Mouse (Mus musculus): ENCODE data around the gene Efcab11.

Gene Efcab11

DNA sequence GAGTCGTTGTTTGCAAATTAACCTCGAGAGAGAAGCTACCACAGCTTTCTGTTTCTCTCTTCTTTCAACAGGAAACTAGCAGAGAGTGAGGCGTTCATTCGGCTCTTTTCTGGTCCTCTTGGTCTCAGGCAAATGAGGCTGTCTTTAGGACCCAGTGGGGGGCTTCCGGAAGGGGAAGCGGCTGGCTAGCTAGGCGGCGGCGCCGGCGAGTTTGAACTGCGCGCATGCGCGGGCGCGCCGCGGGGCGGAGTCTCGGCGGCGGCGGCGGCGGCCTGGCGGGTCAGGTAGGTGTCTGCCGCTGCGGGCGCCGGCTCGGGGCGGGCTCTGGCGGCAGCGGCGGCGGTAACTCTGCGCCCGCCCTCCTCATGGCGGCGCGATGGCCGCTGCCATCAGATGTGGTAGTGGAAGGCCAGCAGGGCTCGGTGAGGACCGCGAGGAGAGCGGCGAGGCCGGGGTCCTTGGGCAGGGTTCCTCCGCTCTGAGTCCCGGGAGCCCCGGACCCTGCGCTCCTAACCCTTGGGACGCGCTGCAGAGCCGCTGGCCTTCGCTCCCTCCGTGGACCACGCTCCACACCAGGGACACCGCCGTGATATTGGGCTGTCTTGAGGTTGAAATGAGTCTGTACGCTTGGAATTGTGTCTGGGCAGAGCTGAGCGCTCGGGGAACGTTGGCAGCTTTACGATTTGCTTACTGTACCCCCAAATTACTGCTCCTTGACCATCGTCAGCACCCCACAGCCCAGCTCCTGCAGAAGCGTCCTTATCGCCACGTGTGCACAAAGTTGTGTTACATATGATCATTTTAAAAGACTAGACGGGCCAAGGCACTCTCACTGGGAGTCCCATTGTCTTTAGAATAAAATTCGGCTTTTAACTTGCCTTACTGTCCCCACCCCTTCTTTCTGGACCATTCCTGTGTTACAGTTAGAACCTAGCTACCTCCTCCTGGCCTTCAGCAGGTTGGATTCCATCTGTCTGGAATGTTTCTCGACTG lies at the start of gene Efcab11, which contains the start of gene Tdp1:
TSS of gene Efcab11 (minus strand) at position 171 of the 993 bp plus-strand sequence.
TSS of gene Tdp1 (plus strand) at position 249 of the 993 bp plus-strand sequence.
- DNase-seq: peak; percentile 93

DNA sequence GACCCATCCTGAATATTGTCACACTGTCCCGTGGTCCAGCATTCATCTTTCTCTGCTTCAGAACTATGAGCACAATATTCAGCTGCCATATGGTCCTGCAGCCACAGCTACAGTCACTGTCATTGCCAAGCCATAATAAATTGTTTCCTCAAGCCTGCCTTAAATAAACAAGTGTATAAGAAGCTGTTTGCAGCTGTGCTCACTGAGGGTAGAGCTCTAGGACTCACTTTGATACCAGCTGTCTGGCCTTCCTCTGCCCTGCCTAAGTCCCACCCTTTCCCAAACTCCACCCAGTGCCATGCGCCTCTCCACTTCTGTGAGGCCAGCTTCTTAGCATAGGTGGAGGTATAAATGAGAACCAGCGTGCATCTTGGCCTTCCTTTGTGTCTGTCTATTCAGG lies 49.4 kb upstream of the Efcab11 start:
- DNase-seq: no peak

DNA sequence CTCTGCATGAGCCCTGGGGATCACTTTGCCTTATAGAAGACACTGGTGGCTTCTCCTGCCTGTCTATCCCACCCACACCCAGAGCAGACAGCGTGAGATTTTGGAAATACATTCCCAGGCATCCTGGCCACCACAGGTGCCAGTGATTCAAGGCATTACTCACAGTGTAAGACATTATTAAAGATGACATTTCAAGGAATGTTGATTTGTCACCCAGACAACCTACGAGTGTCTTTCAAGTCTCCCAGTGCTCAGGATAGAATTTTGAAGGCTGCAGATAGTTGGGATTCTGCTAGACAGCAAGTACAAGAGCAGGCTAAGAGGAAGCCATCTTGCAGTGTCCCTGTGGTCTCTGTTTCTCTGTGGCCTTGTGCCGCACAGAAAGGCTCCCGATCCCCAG lies 48.0 kb upstream of the Efcab11 start:
- DNase-seq: no peak

DNA sequence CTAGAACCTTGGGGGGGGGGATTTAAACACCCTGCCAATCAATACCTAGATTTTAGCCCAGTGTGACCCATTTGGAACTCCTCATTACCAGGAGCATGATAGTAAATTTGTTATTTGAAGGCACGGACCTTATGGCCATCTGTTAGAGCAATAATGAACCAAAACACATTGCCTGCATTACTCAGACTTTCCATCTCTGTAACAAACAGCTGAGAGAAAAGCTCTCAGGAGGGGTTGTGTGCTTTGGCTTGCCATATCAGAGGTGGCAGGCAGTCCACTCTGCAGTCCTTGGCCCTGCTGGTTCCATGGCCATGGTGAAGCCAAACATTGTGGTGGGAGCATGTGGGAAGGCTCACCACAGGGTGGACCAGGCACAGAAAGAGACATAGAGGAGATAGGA lies 44.9 kb upstream of the Efcab11 start:
- DNase-seq: no peak

DNA sequence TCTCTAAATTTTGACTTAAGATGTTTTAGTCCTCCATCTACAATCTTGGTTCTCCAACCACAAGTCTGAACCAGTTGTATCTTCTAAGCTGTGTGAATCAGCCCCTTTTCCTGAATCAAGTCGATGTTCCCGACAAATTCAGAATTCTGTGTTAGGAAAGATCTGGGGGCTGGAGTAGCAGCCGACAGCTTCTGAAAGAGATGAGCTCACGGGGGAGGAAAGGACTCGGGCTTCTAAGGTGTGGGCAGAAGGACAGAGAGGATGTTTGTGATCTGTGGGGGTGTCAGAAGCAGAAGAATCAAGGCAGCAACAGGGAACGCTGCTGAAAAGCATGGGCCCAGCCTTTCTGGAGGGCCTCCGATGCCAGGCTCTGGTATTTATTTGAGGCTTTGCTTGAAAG lies 44.1 kb upstream of the Efcab11 start:
- no peak for DNase-seq

DNA sequence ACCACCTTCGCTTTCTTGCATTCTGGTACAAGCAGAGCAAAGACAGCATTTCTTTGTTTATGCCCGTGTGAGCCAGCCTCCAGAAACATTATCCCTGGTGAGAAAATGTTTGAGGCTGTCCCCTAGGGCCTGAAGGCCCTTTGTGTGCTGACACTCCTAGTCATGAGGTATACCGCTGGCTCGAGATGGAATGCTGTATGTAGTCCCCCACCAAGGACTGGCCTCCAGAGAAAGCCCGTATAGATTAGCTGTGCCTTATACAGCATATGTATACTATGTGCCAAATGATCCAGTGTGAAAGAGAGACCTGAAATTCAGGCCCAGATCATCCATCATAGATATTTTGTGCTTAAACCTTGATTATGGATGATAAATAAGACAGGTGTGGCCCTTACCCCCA lies 39.5 kb upstream of the Efcab11 start:
- DNase-seq: no peak

DNA sequence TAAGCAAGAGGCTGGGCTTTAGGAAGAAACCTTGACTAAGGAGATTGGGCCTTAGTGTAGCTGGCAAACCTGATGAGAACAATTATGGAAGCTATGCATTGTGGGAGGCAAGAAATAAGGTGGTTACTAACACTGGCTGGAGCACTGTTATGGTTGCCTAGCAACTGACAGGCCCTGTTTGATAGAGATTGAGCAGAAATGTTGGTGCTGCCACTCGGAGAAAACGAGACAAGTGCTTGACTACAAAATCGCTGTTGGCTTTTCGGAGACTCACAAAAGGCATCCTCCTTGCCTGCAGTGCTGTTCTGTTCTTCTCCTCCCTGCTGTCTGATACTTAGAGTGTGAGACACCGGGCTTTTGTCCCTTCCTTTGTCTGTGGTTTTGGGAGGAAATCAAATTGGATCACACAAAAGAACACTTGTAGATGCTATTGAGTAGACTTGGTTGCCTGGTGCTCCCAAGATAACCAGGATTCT lies 38.9 kb upstream of the Efcab11 start:
- DNase-seq: no peak

DNA sequence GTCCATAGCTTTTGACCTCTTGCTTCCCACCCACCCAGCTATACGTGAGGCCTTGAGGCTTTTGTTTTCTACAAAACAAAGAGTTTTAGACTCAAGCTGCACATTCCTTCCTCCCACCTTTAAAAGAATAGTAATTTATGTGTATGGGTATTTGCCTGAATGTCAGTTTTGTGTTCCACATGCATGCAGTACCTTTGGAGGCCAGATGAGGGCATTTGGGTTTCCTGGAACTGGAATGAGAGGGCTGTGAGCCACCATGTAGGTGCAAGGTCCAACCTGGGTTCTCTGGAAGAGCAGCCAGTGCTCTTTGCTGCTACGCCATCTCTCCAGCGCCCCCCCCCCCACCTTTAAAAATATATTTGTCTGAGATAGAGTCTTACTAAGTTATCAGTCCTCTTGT lies 36.8 kb upstream of the Efcab11 start:
- peak; percentile 33 for DNase-seq

DNA sequence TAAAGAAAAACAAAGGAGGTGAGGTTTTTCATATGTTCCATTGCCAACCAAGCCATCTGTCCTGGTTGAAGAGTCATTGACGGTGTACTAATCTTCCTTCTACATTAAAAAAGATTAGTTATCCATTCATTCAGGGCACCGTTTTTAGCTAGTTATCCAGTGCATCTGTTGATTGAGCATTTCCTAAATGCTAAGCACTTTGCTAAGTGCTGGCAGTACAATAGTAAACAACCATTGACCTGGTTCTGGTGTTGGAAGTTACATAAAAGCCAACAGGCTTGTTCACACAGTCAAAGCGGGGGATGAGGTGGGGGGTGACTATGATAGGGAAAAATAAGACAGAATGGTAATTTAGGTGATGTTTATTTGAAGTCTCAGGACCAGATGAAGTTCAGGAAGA lies 35.4 kb upstream of the Efcab11 start:
- DNase-seq: peak; percentile 67

DNA sequence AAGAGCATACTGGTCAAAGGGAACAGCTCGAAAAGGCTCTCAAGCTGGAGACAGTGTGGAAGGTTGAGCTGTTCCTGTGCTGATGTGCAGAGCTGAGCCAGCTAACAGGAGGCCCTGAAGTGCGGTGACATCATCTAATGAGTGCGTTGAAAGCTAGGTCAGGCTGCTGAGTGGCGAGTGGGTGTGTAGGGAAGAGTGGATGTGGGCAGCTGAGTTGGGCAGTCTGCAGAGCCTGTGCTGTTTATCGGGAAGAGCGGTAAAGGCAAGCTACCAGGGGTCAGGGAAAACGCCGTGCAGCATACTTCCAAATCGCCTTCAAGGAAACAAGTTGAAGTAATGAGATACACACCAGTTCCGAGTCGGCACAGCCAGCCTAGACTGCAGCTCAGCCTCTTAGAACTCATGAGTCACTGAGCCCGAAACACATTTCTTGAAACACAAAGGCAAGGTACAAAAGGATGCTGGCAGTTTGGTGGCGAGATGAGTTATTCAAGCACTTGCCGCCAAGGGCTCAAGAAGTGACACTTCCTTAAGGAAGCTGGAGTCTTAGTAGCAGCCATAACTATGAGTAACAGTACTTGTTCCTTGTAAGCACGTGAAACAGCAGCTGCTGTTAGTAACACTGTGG lies 33.7 kb upstream of the Efcab11 start:
- DNase-seq: no peak

DNA sequence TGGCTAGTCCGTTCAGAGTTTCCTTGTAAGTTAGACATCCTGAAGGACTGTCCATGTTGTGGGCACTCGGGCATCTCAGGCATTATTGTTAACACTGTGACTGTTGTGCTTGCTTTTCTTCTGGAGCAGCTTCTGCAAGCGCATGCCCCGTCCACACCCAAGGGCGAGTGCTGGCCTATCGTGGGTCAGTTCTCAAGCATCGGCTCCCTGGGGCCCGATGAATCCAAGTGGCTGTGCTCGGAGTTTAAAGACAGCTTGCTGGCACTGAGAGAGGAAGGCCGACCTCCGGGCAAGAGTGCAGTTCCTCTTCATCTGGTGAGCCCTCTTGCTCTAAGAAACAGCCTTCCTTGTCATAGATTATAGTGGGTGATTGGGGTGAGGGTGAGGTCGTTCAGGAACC lies 27.2 kb upstream of the Efcab11 start:
- peak; percentile 40 for DNase-seq

DNA sequence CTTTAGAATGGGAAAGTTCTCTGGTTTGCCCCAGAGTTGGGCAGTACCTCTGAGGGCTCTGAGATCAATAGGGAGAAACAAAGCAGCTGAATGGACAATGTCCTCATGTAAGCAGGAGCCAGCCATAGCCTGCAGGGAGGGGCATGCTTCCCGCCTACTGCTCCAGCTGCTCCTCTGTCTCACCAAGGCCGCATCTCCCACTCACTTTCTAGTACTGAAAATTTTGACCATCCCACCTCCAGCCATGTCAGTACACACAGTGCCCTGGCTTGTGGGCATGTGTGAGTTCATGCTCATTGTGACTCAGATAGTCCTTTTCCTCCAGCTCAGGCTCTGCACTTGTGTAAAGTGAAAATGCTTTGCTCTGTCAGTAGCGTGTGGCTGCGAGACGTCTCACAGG lies 20.3 kb upstream of the Efcab11 start:
- DNase-seq: no peak

DNA sequence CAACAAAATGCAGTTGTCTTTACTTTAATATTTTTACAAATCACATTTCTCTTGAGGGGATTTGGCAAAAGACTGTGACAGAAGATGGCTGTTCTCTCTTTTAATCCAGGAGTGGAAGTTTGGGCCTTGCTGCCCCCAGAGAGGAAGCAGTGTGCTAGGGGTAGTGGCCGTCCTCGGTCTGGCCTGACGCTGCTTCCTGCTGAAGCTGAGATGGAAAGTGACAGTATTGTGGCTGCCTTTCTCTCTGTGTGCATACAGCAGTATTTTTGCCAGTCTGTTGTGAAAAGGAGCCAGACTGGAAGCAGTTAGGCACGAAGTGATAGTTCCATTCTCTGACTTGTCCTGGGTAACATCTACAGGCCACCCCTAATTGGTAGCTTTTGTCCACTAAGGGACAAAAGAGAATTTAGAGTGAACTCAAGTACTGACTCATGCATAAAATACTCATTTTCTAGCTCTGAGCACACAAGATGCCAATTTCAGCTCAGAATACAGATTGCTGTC lies 18.7 kb upstream of the Efcab11 start:
- no peak for DNase-seq

DNA sequence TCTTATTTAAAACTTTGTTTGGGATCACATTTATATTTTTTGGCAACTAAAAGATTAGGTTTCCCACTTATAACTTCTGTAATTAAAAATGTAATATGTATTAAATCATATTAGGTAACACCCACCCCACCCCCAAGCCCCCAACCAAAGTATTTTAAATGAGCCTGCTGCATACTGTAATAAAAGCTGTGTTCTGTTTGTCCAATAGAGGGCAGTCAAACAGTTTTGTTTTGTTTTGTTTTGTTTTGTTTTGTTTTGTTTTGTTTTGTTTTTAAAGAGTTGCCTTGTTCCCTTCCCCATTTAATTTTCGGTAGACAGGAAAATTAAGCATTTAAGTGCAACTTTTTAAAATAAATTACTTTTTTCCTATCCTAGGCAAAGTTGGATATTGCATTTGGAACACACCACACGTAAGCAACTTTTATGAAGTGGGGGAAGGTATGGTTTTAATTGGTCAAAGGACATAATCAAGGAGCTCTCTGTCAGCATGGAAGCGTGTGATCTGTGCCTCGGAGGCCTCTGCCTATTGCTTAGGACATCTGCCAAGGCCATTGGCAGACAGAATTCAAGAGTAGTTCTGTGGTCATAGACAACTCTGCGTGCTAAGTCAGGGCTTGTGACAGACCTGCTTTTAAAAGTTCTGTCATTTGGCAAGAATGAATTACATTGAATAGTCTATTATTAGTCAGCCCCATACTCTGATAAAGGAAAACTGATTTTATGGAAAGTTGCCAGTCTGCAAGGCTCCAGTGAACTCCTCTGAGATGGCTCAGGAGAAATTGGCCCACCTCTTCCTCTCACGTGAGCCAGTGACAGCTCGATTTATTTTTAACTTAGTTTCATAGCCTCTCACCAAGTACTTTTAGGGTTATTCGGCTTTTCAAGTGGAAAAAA lies 18.0 kb upstream of the Efcab11 start:
- peak; percentile 71 for DNase-seq

DNA sequence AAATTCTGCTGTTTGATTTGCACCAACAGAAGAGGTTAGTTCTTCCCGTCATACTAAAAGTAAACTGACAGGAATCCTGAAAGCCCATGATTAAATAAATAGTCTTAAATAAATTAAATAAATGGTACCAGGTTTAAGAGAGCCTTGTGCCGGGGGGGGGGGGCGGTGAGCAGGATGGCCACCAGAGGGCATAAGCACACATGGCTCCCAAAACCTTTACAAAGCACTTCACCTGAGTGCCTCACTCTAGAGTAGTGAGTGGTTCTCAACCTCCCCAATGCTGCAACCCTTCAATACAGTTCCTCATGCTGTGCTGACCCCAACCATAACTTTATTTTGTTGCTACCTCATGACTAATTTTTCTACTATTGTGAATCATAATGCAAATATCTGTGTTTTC lies 15.8 kb upstream of the Efcab11 start:
- DNase-seq: no peak

DNA sequence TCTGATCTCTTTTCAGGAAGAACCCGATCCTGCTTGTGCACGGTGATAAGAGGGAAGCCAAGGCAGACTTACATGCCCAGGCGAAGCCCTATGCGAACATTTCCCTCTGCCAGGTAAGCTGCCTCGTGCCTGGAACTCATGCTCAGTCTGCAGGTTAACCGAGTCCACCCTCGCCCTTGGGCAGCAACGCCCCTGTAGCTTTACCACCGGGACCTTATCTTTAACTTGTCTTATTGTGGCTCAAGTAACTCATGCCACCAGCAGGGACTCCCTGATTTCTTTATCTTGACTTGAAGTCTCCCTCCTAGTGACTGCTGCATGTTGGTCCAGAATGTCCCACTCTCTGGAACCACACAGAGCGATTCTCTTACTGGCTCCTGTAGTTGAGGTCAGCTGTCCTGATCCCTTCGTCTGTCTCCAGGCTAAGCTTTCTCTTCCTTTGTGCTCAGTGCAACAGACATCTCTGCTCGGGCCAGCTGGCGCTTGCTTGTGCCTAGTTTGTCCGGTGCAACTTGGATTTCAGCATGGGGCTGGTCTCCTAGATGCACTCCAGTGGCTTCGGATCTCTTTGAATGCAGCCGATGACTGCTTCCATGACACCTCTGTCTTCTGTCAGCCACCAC lies 14.1 kb upstream of the Efcab11 start:
- no peak for DNase-seq

DNA sequence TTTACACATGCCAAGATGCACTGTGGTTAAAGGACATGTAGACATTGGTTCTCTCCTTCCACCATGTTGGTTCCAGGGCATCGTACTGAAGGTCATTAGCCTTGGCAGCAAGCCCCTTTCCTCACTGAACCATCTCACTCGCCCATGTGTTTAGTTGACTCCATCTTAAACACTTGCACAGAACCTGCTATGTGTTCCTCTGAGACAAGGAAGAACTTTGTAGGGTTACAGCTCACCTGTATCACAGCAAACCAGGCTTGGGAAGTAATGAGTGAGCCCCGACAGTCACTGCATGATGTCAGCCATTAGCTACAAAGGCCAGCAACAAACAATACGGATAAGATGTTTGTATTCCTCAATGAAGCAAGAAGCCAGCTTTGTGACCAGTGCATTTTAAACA lies 13.6 kb upstream of the Efcab11 start:
- DNase-seq: no peak

DNA sequence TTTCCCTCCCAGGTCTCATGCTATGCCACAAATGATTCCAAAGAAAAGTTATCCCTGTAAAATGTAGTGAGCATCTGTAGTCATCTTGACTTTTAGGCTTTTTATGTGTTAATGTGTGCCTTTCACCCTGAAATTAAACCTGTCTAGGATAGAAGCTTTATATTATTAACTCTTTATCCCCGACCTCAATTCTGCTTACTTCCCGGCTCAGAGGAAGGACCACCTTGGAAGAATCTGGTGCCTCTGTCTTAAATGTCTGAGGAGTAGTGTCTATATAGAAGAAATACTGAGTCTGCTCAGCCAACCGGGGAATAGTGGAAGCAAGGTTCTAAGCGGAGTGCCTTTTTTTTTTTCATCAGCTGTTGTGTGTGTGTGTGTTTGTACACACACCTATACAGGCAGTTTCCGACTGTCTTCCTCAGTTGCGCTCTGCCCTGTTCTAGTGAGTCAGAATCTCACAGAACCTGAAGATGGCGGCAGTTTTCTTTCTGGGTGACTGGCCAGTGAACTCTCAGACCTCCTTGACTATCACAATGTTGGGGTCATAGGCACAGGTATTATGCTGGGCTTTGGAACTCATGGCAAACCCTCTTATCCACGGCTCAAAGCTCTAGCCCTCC lies 1.2 kb upstream of the Efcab11 start:
- DNase-seq: no peak

DNA sequence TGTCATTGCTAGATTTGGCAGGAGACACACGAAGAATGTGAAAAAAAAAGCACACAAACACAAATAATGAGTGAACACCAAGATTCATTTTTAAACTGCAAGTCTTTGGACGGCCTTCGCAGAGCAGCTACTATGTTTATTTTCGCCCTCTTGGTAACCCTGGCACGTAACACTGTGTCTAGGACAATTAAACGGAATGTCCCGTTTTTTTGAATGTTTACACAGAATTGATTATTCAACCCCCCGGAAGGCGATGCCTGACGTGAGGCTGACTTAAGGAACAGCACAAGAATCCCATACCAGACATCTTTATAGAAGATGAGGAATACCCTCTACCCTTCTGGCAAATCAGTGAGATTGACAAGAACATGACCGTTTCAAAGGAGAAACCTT lies 530 bp downstream of the Efcab11 start:
- DNase-seq: peak; percentile 29

DNA sequence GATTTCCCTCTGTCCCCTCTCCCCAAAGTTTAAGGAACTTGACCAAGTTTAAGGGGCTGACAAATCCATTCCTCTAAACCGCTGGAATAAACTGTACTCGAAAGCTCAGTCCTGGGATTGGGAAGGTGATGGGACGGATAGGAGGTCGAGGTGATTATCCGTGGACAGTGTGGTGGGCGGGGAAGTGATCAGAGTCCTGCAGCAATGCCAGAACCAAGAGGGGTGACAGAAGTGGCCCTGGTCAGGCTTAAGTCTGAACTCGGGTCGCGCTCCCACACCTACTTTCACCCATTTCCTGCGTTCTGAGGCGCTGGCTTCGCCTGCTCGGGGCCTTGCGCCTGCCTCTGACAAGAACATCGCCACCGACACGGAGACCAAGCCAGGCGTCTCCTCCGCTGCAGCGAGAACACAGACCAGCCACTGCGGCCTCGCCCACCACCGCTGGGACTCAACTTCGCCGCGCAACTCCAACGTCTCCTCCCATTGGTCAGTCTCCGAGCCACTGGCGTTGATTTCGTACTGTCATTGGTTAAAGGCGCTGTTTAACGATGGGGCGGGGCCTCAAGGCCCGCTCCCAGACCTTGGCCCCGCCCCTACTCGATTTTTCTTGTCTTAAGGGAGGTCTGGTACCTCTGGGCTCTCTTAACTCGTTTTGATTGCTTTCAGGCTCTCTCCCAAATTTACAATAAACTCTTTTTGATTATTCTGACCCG lies 1.1 kb downstream of the Efcab11 start:
- DNase-seq: peak; percentile 90

DNA sequence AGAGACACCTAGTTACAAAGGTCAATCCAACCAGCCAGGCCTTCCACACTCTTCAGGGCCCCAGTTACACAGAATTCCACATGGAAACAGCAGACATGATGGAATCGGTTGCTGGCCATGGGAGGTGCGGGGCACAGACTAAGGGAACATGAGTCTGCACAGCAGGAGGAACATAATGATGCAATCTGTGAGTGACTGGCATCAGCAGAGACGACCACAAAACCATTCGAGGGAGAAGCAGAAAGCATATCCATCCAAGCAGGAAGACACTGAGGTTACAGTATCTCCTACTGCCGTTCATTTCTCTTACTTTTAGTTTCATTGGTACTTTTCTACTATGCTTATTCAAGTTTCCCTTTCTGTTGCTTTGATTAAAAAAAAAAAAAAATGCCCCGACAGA lies 9.6 kb downstream of the Efcab11 start:
- no peak for DNase-seq

Measured in kidney, adult 9 months (tissue).